Mouse (Mus musculus): ENCODE results near the gene Mfng. TPM values are rescaled to one million over a fixed set of nuclear protein-coding genes. Genes with fewer than 3 reads are reported as not detected.

Gene Mfng
- polyA plus RNA-seq, 1 experiment from 2014 or later: not detected

DNA sequence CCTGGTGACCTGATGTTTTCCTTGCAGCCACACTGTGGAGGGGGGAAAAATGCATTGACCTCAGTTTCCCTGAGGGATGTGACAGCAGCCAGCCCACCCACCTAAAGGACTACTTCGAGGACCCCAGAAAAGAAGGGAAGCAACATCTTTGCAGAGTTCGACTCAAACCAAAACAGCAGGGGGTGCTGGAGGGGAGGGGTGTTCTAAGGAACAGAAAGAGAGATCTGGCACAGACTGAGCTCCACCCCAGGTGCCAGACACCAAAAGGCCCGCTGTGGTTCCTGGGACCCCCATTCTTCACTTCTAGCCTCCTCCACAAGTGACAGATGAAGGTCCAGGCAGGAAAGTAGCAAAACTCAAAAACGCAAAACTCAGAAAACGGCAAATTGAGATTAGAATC is 57.4 kb downstream of the Mfng start:
- peaks cover 70% of the 10 kb centered on the region for H3K27me3 ChIP-seq

DNA sequence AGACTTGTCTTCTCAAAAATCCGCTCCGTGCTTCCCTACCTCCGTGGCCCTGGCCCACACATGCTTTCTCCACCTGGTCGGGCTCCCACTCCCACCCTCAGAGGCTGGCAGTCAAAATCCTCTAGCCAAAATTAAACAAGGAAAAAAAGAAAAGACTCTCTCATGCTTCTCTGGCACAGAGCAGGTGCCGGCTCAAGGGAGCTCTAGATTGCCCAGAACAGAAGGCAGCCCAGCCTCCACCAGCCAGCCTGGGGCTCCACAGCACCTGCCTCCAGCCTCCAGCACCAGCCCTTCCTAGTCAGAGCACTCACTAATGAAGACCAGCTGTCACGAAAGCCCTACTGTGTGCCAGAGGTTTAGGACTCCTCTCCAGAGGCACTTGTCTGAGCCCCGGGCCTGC is 59.5 kb downstream of the Mfng start:
- no peak for TF ChIP-seq CTCF (IDR thresholded peaks at IDR 0.05)
- CTCF ChIA-PET: no interaction called here
- in situ Hi-C loops (cut with MboI; ENCODE audit: low pct_unique_long_range_greater_than_20kb): no loop called here
- no peak for DNase-seq (ENCODE audit: low read depth, low spot score)
- POLR2A ChIA-PET: no interaction called here
- H3K27me3 ChIP-seq: peaks cover 64% of the 10 kb centered on the region
- no peak for ATAC-seq

More for the DNA sequence above, 57.4 kb downstream of the Mfng start:
- TF ChIP-seq CTCF (IDR thresholded peaks at IDR 0.05): no peak
- DNase-seq (ENCODE audit: low read depth, low spot score): no peak
- ChIA-PET POLR2A (no interaction called here), CTCF (no interaction called here)
- no peak for ATAC-seq
- in situ Hi-C loops (cut with MboI; ENCODE audit: low pct_unique_long_range_greater_than_20kb): no loop called here

DNA sequence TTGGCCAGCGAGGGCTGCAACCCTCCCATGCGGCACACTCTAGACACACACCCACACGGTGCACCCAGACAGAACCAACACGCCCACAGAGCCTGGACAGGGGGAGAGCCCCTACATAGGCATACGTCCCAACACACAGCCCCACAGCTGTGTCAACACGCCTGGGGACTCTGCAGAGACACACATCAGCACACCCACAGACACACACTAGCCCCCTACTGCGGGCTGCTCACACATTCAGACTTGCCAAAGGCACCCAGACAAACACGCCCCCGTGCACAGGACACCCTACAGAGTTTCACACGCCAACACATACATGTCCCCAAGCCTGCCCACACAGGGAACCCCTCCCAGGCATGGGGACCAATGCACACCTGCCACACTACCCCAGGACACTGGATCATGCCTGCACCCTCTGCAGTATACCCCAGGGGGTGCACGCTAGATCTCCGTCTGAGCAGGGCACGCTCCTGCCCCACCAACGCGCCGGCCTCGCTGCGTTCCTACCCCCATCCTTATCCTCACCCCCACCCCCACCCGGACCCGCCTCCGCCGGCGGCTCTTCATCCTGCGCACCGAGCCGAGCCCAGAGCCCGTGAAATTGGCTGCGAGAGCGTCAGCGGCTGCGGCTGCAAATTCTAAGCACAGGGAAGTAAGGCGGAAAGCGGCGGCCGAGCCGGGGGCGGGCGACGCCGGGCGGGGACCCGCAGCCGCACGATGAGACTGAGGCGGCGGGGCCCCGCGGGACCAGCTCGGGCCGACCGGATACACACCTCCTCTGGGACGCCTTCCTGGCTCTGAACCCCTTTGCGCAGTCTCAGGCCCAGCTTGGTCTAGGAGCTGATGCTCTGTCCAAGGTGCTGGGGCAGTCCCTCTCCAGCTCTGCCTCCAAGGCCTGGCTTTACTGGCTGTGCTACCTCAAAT is 60.7 kb downstream of the Mfng start:
- peaks cover 54% of the 10 kb centered on the region for H3K27me3 ChIP-seq

DNA sequence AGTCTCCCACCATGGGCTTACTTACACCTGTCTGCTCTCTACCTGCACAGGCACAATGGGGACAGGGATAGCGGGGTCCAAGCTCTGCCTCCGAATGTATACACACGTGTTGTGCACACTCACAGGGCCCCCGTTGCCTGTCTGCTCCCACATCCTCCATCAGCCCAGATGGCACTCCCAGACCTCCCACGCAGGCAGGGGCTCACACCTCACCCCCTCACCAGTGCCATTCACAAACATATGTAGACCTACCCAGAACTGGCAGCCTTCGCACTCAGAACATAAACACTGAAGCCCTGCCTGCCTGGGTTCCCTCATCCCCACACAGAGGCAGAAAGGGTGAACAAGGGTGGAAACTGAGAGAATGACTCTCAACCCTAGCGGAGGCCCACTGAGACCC is 61.3 kb downstream of the Mfng start:
- in situ Hi-C loops (cut with MboI; ENCODE audit: low pct_unique_long_range_greater_than_20kb): no loop called here
- DNase-seq (ENCODE audit: low read depth, low spot score): no peak
- POLR2A ChIA-PET: no interaction called here
- CTCF ChIA-PET: no interaction called here
- ATAC-seq: no peak
- peaks cover 47% of the 10 kb centered on the region for H3K27me3 ChIP-seq
- no peak for TF ChIP-seq CTCF (IDR thresholded peaks at IDR 0.05)

More for the DNA sequence above, 60.7 kb downstream of the Mfng start:
- ATAC-seq (no peak), DNase-seq (ENCODE audit: low read depth, low spot score) (no peak)
- in situ Hi-C loops (cut with MboI; ENCODE audit: low pct_unique_long_range_greater_than_20kb): no loop called here
- CTCF ChIA-PET: no interaction called here
- TF ChIP-seq CTCF (IDR thresholded peaks at IDR 0.05): no peak
- POLR2A ChIA-PET: interaction anchor here (0.7 kb wide), 1 partner anchor 51 kb away, joined by 5 read pairs; no protein-coding TSS in a partner anchor

DNA sequence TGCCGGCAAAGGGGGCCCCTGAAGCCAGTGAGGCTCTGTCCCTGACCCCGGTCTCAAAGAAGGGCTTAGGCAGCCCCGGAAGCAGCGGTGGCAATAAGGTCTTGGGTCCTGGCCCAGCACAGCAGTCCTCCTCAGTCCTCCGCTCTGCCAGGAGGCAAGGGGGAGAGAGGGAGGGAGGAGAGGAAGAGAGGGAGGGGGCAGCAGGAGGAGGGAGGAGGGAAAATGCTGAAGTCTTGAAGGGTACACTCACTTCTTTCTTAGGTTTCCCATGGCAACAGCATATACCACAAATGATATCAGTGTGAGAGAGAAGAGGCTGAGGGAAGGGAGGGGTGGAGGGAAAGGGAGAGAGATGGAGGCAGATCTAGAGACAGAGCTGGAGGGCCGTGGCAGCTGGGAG is 62.6 kb downstream of the Mfng start:
- in situ Hi-C loops (cut with MboI; ENCODE audit: low pct_unique_long_range_greater_than_20kb): no loop called here
- CTCF ChIA-PET: no interaction called here
- ATAC-seq: no peak
- no peak for DNase-seq (ENCODE audit: low read depth, low spot score)
- POLR2A ChIA-PET: no interaction called here
- no peak for TF ChIP-seq CTCF (IDR thresholded peaks at IDR 0.05)
- peaks cover 43% of the 10 kb centered on the region for H3K27me3 ChIP-seq

DNA sequence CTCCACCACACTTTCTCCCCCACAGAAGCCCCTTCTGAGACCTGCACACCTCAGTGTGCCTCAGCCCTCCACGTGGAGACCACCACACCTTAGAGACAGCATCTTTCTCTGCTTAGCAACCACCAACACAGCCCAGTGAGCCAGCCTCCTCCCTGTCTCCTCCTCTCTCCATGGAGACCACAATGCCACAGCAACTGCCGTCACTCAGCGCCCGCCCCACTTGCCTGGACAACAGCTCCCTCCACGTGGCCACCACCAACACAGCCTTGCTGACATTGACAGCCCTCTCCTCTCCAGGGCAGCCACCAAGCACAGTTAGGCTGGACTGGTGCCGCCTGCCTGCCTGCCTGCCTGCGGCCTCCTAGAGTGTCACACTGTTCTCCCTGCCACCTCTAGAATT is 63.5 kb downstream of the Mfng start:
- no peak for TF ChIP-seq CTCF (IDR thresholded peaks at IDR 0.05)
- peaks cover 34% of the 10 kb centered on the region for H3K27me3 ChIP-seq
- ATAC-seq: no peak
- ChIA-PET POLR2A (no interaction called here), CTCF (no interaction called here)
- in situ Hi-C loops (cut with MboI; ENCODE audit: low pct_unique_long_range_greater_than_20kb): no loop called here
- DNase-seq (ENCODE audit: low read depth, low spot score): no peak

DNA sequence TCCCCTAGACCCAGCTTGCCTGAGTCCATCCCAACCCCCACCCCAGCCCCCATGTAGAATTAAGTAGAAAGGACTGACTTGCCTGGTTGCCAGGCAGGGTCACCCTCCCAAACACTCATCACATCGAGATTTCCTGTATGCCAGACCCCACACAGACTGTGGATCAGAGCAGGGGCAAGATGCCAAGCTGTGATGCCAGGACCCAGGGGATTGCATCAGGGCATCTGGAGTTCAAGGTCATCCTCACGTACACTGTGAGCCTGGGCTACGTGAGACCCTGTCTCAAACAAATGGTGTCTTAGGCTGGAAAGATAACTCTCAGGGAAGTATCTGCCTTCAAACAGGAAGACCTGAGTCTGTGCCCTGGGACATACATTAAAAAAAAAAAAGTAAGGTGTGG is 66.6 kb downstream of the Mfng start:
- POLR2A ChIA-PET: no interaction called here
- H3K27me3 ChIP-seq: peaks cover 13% of the 10 kb centered on the region
- peak; percentile 10 for DNase-seq (ENCODE audit: low read depth, low spot score)
- no peak for TF ChIP-seq CTCF (IDR thresholded peaks at IDR 0.05)
- ATAC-seq: no peak
- in situ Hi-C loops (cut with MboI; ENCODE audit: low pct_unique_long_range_greater_than_20kb): no loop called here
- CTCF ChIA-PET: interaction anchor here (1.5 kb wide), 1 partner anchor 14 kb away, joined by 3 read pairs; no protein-coding TSS in a partner anchor

Other genes with a start within 250 kb of the Mfng start
- 16.9 TPM for gene C1qtnf6, start 242.1 kb downstream of the Mfng start, polyA plus RNA-seq (2021)
- gene Sstr3, start 228.8 kb downstream of the Mfng start, polyA plus RNA-seq (2021): 0.09 TPM
- not detected for gene Rac2, start 200.7 kb downstream of the Mfng start, polyA plus RNA-seq (2021)
- 0.03 TPM for gene Cyth4, start 176.4 kb downstream of the Mfng start, polyA plus RNA-seq (2021)
- 0.45 TPM for gene Elfn2, start 54.7 kb downstream of the Mfng start, polyA plus RNA-seq (2021)
- gene Card10, start 29.6 kb upstream of the Mfng start, polyA plus RNA-seq (2021): 22.6 TPM
- gene Cdc42ep1, start 69.1 kb upstream of the Mfng start, polyA plus RNA-seq (2021): 111 TPM
- gene Lgals2, start 82.1 kb upstream of the Mfng start, polyA plus RNA-seq (2021): 0.90 TPM
- 60.7 TPM for gene Gga1, start 103.7 kb upstream of the Mfng start, polyA plus RNA-seq (2021)
- 0.14 TPM for gene Gm49510, start 126.2 kb upstream of the Mfng start, polyA plus RNA-seq (2021)
- gene Sh3bp1, start 126.3 kb upstream of the Mfng start, polyA plus RNA-seq (2021): 13.6 TPM
- 10.6 TPM for gene Pdxp, start 140.4 kb upstream of the Mfng start, polyA plus RNA-seq (2021)
- gene Lgals1, start 153.2 kb upstream of the Mfng start, polyA plus RNA-seq (2021): 2,052 TPM
- 46.7 TPM for gene Nol12, start 161.5 kb upstream of the Mfng start, polyA plus RNA-seq (2021)
- 135 TPM for gene Triobp, start 174.2 kb upstream of the Mfng start, polyA plus RNA-seq (2021)